Mouse (Mus musculus) layer of hippocampus, adult 8-10 months (tissue): ENCODE measurements at regions not wholly inside any gene's neighbourhood (a gene's known extent, or its start where the extent isn't known, plus 50 kb on each side); places are given as distances from the start of the nearest gene placed in this dataset.

ENCODE experiments used
- DNase-seq, 2 experiments: peaks; one replicate each; pipeline ENCODE4 v3.0.0; 2022; ENCODE audit warnings: low spot score in 2 of 2

DNA sequence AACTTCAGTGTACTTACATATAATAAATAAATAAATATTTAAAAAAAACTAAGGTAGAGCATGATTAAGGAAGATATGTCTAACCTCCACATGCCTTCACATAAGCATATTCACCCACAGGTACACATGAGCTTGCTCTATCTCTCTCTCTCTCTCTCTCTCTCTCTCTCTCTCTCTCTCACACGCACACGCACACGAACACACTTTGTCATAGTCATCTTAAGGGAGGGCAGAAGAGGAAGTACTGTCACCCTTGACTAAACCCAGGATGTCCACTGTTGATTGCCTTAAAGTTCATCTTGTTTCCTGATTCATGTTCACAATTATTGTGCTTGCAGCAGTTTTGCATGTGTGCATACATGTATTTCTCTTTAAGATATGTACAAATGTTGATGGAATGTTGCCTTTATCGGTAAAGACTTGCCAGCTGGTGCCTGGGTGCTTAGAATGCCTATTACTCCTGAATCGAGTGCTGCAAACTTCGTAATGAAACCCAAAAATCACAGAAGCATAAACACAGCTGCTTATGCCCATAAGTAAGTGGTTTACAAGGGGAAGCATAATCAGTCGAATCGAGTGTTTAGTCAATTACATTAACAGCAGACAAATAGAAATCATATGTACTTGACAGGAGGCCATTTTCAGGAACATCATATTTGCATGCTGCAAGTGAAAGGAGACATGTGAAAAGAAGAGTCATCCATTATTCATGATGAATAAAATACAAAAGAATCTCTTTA lies 84.3 kb downstream of the Tmem168 start:
- peak in 1 of 2 experiments; percentile 7 for DNase-seq

DNA sequence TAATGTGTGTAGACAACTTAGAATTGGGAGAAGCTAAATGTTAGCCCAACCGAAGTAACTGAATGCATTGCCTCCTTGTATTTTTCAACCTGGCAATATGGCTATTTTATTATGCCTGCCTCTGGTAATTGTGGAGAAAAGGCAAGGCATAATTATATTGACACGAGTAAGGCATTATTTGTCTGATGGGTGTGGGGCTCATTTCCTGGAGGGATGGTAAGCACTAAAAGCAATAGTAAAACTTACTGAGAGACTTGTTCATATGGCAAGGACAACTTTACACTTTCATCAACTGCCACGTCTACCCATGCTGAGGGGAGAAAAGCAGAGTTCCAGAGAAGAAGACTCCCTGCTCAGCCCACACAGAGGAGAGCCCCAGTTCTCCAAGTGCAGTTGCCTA lies 93.8 kb downstream of the Tmem168 start:
- DNase-seq = no peak

DNA sequence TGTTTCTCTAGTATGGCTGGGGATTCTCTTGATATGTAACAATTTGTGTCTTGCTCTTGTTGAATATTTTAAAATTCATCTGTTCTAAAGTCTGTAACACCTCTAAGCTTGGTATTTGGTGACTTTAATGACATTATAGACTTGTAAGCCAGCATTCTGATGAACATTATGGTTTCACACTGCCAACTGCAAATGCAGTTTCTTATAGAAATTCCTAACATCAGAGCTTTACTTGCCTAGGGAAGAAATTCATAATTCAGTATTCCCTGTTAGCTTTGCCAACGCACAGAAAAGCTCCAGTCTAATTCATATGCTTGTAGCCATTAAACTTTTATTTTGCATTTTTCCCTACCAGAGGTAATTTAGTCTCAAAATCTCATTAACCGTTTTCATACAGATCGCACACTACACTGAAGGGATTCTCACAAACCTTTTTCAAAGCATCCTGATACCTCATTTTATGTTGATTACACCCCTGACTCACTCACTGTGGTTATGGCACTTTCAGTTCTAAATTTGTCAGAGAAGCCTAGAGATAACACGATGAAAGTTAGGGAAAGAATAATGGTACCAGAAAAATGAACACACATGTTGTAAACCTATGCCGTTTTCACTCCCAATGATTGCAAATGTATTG lies 131.3 kb downstream of the Tmem168 start:
- no peak for DNase-seq

DNA sequence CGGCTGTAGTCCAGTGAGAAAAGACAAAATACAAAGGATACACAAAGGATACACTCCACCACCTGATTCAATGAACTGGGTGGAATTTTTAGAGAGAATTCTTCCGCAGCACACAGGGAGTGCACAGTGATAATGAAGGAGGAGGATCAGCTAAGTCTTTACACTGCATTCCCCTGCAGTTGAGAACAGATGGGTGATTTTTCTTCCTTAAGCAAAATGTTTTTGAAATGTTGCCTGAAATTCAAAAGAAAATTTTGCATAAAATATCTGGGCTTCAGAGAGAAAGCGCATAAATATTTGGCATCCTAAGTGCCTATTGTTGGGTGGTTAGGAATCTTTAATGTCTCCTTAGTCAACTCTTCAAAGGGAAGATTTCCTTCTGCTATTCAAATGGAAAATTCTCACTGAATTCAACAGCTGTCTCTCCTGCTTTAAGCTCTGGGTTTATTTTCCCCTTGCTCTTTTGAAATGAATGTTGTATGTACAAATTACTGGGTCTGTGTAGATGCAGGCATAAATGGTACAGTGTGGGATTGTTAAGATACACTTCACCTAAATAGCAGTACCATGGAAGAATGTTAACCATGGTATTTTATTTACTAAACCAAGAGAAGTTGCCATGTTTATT lies 158.6 kb downstream of the Tmem168 start:
- peak in 1 of 2 experiments; percentile 3 for DNase-seq

DNA sequence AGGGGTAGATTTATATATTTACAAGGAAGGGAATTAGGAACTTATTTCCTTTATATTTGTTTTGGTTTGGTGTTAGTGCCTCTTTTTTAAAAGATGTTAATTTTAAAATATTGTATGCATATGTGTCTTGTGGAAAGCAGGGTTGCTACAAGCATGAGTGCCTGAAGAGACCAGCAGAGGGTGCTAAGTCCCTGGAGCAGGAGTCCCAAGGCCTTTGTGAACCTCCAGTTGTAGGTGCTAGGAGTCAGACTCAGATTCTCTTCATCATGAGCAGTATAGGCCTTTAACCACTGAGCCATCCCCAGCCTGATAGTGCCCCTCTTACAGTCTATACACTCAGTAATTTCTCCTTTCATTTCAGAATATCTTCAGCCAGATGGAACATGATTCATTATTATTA lies 189.0 kb upstream of the Vwde start:
- peak in 1 of 2 experiments; percentile 4 for DNase-seq

DNA sequence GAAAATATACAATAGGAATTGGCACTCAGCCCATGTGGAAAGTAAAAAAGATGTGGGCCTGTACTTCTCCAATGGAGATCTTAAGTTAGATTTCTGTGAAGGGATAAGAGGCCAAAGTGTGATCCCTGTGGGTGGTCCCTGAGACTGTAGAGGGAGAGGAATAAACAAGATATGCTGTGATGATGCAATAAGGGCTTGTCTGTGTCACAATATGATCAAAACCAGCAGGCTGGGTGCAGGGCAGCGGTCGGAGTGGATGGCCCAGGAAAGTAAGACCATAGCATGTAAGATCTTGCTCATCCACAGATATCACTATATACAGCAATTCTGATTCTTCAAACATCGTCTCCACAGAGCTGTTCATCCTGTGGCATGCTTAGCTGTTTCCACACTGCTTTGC lies 188.3 kb upstream of the Vwde start:
- no peak for DNase-seq

DNA sequence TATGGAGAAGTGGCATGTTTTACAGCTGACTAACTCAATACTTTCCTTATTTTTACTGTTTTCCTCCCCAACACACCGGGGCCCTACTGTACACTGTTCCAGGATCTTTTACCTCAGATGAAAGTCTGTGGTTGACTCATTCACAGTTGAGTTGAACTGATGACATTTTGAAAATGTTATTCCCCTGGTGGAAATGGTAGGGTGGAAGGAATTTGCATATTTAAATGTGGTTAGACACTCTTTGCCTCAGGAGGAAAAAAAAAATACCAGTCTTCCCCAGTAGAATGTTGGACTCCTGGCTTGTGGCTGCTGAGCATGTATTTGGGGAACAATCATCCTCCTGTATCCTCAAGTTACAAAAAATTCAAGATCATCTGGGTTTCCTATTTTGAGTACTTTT lies 159.7 kb upstream of the Vwde start:
- DNase-seq = no peak

DNA sequence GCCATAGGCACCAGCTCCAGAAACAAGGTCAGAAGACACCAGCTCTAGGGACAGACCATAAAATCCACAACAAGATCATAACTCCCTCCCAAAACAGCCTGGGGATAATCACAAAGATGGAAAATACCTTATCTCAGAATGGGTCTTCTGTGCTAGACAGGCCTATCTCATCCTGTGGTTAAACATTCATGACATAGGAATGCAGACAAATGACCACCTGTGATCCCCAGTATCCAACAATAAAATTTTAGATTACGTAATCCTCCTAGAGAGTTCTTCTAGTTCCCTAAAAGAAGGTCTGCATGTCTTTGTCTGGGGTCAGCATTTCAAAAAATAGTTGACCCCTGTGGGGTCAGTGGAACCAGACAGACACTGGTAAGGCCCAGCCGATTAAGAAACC lies 158.4 kb upstream of the Vwde start:
- DNase-seq = no peak

DNA sequence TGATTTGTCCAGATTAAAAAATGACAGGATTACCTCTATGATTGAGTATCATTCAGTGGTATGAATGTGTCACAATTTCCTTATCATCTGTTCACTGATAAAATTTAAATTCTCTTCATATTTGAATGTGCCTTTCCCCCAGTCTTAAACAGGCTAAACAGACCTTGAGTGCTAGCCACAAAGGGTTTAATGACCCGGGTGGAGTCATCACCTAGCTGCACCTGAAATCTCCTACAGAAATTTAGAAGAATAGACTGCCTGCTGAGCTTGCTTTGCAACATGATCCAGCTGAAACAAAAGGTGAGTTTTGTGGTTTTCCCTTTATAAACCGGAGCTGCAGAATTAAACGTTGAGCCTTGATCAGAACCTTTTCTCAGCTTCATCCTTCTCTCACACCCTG lies 156.1 kb upstream of the Vwde start:
- no peak for DNase-seq

DNA sequence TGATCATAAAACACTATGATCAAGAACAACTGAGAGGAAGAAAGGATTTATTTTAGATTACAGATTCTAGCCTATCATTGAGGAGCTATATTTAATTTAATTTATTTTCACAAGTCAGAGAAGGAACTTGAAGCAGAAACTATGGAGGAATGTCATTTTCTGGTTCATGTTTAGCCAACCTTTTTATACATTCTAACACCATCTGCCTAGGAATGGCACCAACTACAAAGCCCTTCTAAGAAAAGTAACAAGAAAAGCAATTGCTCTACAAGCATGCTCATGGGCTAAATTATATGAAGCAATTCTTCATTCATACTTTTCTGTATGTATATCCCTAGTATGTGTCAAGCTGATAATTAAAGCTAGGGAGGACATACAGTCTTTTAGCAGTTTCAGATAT lies 155.0 kb upstream of the Vwde start:
- no peak for DNase-seq

DNA sequence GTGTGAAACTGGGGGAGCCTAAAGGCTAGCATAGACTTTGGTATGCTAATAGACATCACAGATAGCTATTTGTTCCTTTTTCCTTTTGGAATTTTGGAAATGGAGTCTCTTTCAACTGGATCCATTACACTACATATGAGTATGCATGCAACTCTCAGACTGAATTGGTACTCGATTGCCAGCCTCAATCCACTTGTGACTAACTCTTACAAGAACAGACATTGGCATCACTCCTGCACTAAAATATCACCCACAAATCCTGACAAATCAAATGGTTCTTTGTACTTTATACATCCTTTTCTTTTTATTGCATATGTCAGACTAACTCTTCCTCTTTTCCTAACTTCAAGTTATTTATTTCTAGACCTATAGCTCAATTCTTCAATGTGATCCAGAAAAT lies 149.1 kb upstream of the Vwde start:
- DNase-seq = no peak

DNA sequence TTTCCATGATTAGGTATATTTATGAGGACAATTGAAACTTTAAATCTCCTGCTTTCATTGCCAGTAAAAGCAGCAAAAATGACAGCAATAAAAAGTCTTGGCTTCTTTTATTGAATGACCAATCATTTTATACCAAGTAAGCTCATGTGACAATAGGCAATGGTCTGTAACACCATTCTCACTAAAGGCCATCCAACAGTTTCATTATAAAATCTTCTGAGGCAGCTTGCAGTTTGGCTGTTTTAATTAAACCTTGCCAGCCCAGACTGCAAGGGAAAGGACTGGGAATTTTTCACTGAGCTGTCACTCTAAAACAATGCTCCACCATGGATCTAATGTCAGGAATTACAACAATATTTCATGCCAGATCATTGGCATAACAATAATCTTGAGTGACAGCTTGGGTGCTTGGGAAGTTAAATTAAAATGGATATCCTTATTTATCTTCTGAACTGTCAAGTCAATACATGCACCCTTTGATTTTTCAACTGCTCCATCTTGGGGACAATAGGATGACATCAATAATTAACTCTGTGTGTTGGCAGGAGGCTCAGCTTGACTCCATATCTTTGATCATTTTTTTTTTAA lies 145.0 kb upstream of the Vwde start:
- DNase-seq = no peak
